In genomic region chr13:70762586-70762985, GRCm38 (mm10) we compare ENCODE assay signal across 19 mouse cellular contexts.
"Had no signal": no experiment of that assay in that cellular context is flagged by ENCODE, and none has a peak within 500 bp of the region (broad histone marks: within the 10 kb centered on the region; RNA-seq: fewer than 3 reads in every experiment).

No protein-coding gene starts in this region.

- H3K27me3 ChIP-seq: lung, embryonic 15.5 days; midbrain, embryonic 12.5 days; neural tube, embryonic 13.5 days; neural tube, embryonic 15.5 days had no signal

- DNase-seq: lung, postnatal 14 days; midbrain, embryonic 14.5 days; retina, postnatal 1 day; right cerebral cortex, adult 18-20 months; right cerebral cortex, postnatal 25 days; right cerebral cortex, postnatal 4 days; spleen, adult 18-20 months; thymus, adult 18-20 months; thymus, postnatal 14 days; thymus, postnatal 36 days had no signal

- H3K4me3 ChIP-seq: lung, embryonic 15.5 days; midbrain, embryonic 10.5 days; midbrain, embryonic 12.5 days; myocyte; neural tube, embryonic 13.5 days; neural tube, embryonic 15.5 days had no signal

- H3K4me2 ChIP-seq: liver, embryonic 11.5 days; lung, embryonic 15.5 days; midbrain, embryonic 12.5 days; neural tube, embryonic 13.5 days; neural tube, embryonic 15.5 days had no signal

- ATAC-seq: midbrain, embryonic 16.5 days had no signal

- H3K4me1 ChIP-seq: lung, embryonic 15.5 days; midbrain, embryonic 10.5 days; midbrain, embryonic 12.5 days; neural tube, embryonic 13.5 days; neural tube, embryonic 15.5 days had no signal

- H3K36me3 ChIP-seq: lung, embryonic 15.5 days; midbrain, embryonic 10.5 days; midbrain, embryonic 12.5 days; neural tube, embryonic 13.5 days had no signal

- H3K27ac ChIP-seq: liver, embryonic 14.5 days; lung, embryonic 15.5 days; midbrain, embryonic 10.5 days; midbrain, embryonic 12.5 days; neural tube, embryonic 13.5 days; neural tube, embryonic 15.5 days had no signal

- H3K9me3 ChIP-seq: lung, embryonic 15.5 days; midbrain, embryonic 10.5 days; midbrain, embryonic 12.5 days; neural tube, embryonic 13.5 days; neural tube, embryonic 15.5 days had no signal

- H3K9ac ChIP-seq: liver, embryonic 14.5 days; lung, embryonic 15.5 days; midbrain, embryonic 12.5 days; neural tube, embryonic 13.5 days; neural tube, embryonic 15.5 days had no signal
